Mouse (Mus musculus): ENCODE measurements around the gene Hnrnpl.

GRCm38 (mm10) chr7:28815230-28815629 is 6.9 kb downstream of the Hnrnpl start:
- TF ChIP-seq CTCF (IDR thresholded peaks at IDR 0.05; ENCODE audit: low read depth): no peak
- no peak for TF ChIP-seq EP300 (IDR thresholded peaks at IDR 0.05; ENCODE audit: low read depth)
